Mouse (Mus musculus) retina, embryonic 14.5 days (tissue): ENCODE measurements at regions not wholly inside any gene's neighbourhood (a gene's known extent, or its start where the extent isn't known, plus 50 kb on each side); places are given as distances from the start of the nearest gene placed in this dataset.

Source experiments
- DNase-seq: peaks from one replicate; pipeline ENCODE4 v3.0.0-alpha.2; 2015; ENCODE audit warnings: low spot score

DNA sequence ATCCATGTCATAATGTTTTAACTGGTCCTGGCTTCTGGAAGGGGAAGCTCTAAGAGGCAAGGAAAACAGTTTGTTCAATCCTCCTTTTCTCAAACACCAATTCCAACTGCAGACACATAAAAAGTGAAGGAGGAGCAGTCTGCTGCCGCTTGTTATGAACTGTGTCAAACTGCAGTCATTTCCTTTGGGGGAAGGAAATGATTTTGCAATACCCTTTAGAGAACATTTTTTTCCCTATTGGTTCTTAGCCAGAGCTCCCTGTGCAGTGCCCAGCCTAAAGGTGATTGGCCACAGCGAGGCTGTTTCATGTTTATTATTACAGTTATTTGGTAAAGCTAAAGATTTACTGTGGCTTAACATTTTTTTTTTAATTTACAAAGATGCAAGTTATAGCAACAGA, 1132.6 kb upstream of the Fbxo33 start:
- no peak for DNase-seq

- no peak for DNase-seq
These were observed 1124.9 kb upstream of the Fbxo33 start for GRCm38 (mm10) chr12:60344437-60344836.

DNA sequence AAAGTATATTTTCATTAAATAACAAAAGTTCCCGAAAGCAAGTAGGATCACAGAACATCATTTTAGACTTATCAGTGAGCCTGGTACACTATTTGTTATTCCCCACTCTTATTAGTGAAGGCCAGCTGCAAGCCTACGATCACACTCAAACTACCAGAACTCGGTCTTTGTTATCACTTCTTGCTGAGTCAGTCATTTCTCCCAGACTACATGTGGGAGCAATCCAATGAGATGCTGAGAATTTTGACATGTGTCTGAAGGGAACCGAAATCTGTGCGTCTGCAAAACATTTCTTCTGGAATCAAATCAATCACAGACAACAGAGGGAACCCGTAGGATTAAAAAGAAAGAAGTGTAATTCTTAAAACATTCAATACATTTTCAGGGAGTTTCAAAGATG, 1100.5 kb upstream of the Fbxo33 start:
- DNase-seq: no peak

DNA sequence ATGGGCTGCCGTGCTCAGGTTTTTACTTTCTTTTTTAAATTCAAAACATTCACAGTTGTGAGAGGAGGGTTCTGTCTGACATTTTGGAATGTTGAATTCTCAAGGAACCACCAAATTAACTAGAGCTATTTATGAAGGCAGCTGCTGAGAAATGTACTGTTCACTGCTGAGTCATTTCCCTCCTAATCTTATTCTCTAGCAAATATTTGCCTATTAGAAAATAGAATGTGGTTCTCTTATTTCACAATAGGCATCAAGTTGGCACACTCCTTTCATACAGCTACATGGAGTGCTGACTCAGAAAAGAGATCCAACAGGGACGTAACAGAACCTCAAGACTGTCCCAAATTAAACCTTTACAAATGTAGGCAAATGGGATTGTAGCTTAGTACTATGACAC, 1073.1 kb upstream of the Fbxo33 start:
- DNase-seq: no peak

- no peak for DNase-seq
These were observed 1069.3 kb upstream of the Fbxo33 start for GRCm38 (mm10) chr12:60288817-60289216.

- no peak for DNase-seq
These were observed 1035.8 kb upstream of the Fbxo33 start for GRCm38 (mm10) chr12:60255286-60255685.

- DNase-seq: no peak
These were observed 994.5 kb upstream of the Fbxo33 start for GRCm38 (mm10) chr12:60214002-60214401.

- DNase-seq: peak; percentile 7
These were observed 956.2 kb upstream of the Fbxo33 start for GRCm38 (mm10) chr12:60175750-60176149.

DNA sequence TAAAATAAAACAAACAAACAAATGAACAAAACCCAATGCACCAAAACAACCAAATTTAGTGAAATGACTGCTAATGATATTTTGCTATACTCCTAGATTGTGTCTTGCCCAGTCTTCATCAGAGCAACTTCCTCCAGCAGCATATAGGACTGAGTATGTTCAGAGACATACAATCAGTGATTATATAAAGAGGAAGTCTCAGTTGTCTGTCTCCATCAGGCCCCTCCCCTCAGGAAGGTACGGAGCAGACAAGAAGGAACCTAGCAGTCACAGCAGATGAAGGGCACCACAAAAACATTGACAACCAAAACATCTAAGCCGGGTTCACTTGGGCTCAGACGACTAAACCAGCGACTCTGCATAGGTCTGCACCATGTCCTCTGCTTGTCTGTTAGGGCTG, 930.7 kb upstream of the Fbxo33 start:
- DNase-seq: no peak

- DNase-seq: peak; percentile 64
These were observed 927.8 kb upstream of the Fbxo33 start for GRCm38 (mm10) chr12:60147364-60147763.
